Mouse (Mus musculus) WW6 (cell line): ENCODE data around the gene 4930426L09Rik.

Experiments
- DNase-seq: peaks from one replicate; pipeline ENCODE4 v3.0.0-alpha.2; 2013; ENCODE audit warnings: low read depth, low spot score

4930426L09Rik gene

GRCm38 (mm10) chr2:19011443-19011842 lies 13.3 kb downstream of the 4930426L09Rik start:
- DNase-seq = no peak

- no peak for DNase-seq
Measured at GRCm38 (mm10) chr2:19016348-19016747, 18.2 kb downstream of the 4930426L09Rik start.

- no peak for DNase-seq
Measured at GRCm38 (mm10) chr2:19016839-19017238, 18.7 kb downstream of the 4930426L09Rik start.

- DNase-seq = no peak
Measured at GRCm38 (mm10) chr2:19018034-19018433, 19.9 kb downstream of the 4930426L09Rik start.

- DNase-seq = no peak
Measured at GRCm38 (mm10) chr2:19024807-19025206, 26.7 kb downstream of the 4930426L09Rik start.

- DNase-seq = no peak
Measured at GRCm38 (mm10) chr2:19037430-19037829, 39.3 kb downstream of the 4930426L09Rik start.

- no peak for DNase-seq
Measured at GRCm38 (mm10) chr2:19037907-19038570, 39.9 kb downstream of the 4930426L09Rik start.

- no peak for DNase-seq
Measured at GRCm38 (mm10) chr2:19048225-19048624, 50.1 kb downstream of the 4930426L09Rik start.

GRCm38 (mm10) chr2:19049341-19049740 lies 51.2 kb downstream of the 4930426L09Rik start:
- no peak for DNase-seq
